Mouse (Mus musculus): ENCODE results near the gene Csf1.

Csf1 gene

GRCm38 (mm10) chr3:107781304-107781703 lies 21.0 kb upstream of the Csf1 start:
- no peak for DNase-seq (ENCODE audit: low spot score)

GRCm38 (mm10) chr3:107778016-107778415 lies 17.7 kb upstream of the Csf1 start:
- DNase-seq (ENCODE audit: low spot score) = no peak

GRCm38 (mm10) chr3:107776295-107776694 lies 16.0 kb upstream of the Csf1 start:
- DNase-seq (ENCODE audit: low spot score) = no peak

- DNase-seq (ENCODE audit: low spot score) = no peak
Observed at GRCm38 (mm10) chr3:107775736-107776135, 15.5 kb upstream of the Csf1 start.

GRCm38 (mm10) chr3:107775056-107775455 lies 14.8 kb upstream of the Csf1 start:
- DNase-seq (ENCODE audit: low spot score) = no peak

- DNase-seq (ENCODE audit: low spot score) = no peak
Observed at GRCm38 (mm10) chr3:107772860-107773259, 12.6 kb upstream of the Csf1 start.

GRCm38 (mm10) chr3:107769692-107770091 lies 9.4 kb upstream of the Csf1 start:
- DNase-seq (ENCODE audit: low spot score) = no peak

GRCm38 (mm10) chr3:107768104-107768989 lies 8.1 kb upstream of the Csf1 start:
- DNase-seq (ENCODE audit: low spot score) = no peak

GRCm38 (mm10) chr3:107766804-107767203 lies 6.5 kb upstream of the Csf1 start:
- no peak for DNase-seq (ENCODE audit: low spot score)

- DNase-seq (ENCODE audit: low spot score) = no peak
Observed at GRCm38 (mm10) chr3:107765979-107766378, 5.7 kb upstream of the Csf1 start.

GRCm38 (mm10) chr3:107763552-107763951 lies 3.3 kb upstream of the Csf1 start:
- DNase-seq (ENCODE audit: low spot score) = no peak

GRCm38 (mm10) chr3:107761446-107761845 lies 1.2 kb upstream of the Csf1 start:
- no peak for DNase-seq (ENCODE audit: low spot score)

- DNase-seq (ENCODE audit: low spot score) = no peak
Observed at GRCm38 (mm10) chr3:107760771-107761170, 502 bp upstream of the Csf1 start.

GRCm38 (mm10) chr3:107758638-107759037 lies 1.6 kb downstream of the Csf1 start:
- DNase-seq (ENCODE audit: low spot score) = no peak

- DNase-seq (ENCODE audit: low spot score) = no peak
Observed at GRCm38 (mm10) chr3:107758176-107758575, 2.1 kb downstream of the Csf1 start.

- no peak for DNase-seq (ENCODE audit: low spot score)
Observed at GRCm38 (mm10) chr3:107757365-107758129, 2.7 kb downstream of the Csf1 start.

GRCm38 (mm10) chr3:107756481-107756866 lies 3.8 kb downstream of the Csf1 start:
- no peak for DNase-seq (ENCODE audit: low spot score)

- DNase-seq (ENCODE audit: low spot score) = no peak
Observed at GRCm38 (mm10) chr3:107755702-107756480, 4.4 kb downstream of the Csf1 start.

GRCm38 (mm10) chr3:107754632-107755031 lies 5.6 kb downstream of the Csf1 start:
- no peak for DNase-seq (ENCODE audit: low spot score)

- no peak for DNase-seq (ENCODE audit: low spot score)
Observed at GRCm38 (mm10) chr3:107751607-107752006, 8.7 kb downstream of the Csf1 start.

GRCm38 (mm10) chr3:107750775-107751540 lies 9.3 kb downstream of the Csf1 start:
- no peak for DNase-seq (ENCODE audit: low spot score)

GRCm38 (mm10) chr3:107749446-107749845 lies 10.8 kb downstream of the Csf1 start:
- no peak for DNase-seq (ENCODE audit: low spot score)
